Mouse (Mus musculus) MEL (cell line): ENCODE results near the gene Msl1. TPM values are rescaled to one million over a fixed set of nuclear protein-coding genes. Genes with fewer than 3 reads are reported as not detected.

Experiments
- DNase-seq: peaks from one replicate; pipeline ENCODE4 v3.0.0; 2011; ENCODE audit warnings: low read depth, low spot score
- H3K27ac ChIP-seq: 2 replicates; pipeline ENCODE4 v1.5.1; 2012; ENCODE audit warnings: low read depth, mild to moderate bottlenecking, control low read depth, low read length, moderate library complexity; ENCODE audit not compliant: control insufficient read depth
- H3K27me3 ChIP-seq, 2 experiments: fragments of 150-350 bp in 1 of 2; sonication (generic) in 1 of 2; 2 replicates each; pipeline ENCODE4 v1.6.1; 2012; ENCODE audit warnings: low read length in 2 of 2, mild to moderate bottlenecking in 2 of 2, improper control_type of control experiment in 1 of 2, moderate library complexity in 1 of 2; ENCODE audit not compliant: insufficient read depth in 2 of 2, control insufficient read depth in 1 of 2
- H3K36me3 ChIP-seq, 2 experiments: 2 replicates each; pipeline ENCODE4 v1.6.1; 2012 to 2014; ENCODE audit warnings: low read length in 2 of 2, improper control_type of control experiment in 1 of 2, inconsistent platforms in 1 of 2, mild to moderate bottlenecking in 1 of 2; ENCODE audit not compliant: insufficient read depth in 2 of 2, control insufficient read depth in 1 of 2
- H3K4me1 ChIP-seq, 2 experiments: fragments of 150-350 bp in 1 of 2; sonication (generic) in 1 of 2; 2 replicates each; pipeline ENCODE4 v1.6.1; 2012; ENCODE audit warnings: low read length in 2 of 2, improper control_type of control experiment in 1 of 2, mild to moderate bottlenecking in 1 of 2; ENCODE audit not compliant: insufficient read depth in 2 of 2, control insufficient read depth in 1 of 2
- H3K4me3 ChIP-seq, 2 experiments: fragments of 150-350 bp in 1 of 2; sonication (generic) in 1 of 2; 2 replicates each; pipeline ENCODE4 v1.5.1; 2012; ENCODE audit warnings: low read depth in 2 of 2, low read length in 2 of 2, mild to moderate bottlenecking in 2 of 2, moderate library complexity in 2 of 2, control low read depth in 1 of 2, improper control_type of control experiment in 1 of 2; ENCODE audit not compliant: control insufficient read depth in 1 of 2, insufficient read depth in 1 of 2
- H3K79me2 ChIP-seq: 2 replicates; pipeline ENCODE4 v1.6.1; 2012; ENCODE audit warnings: mild to moderate bottlenecking, low read length, moderate library complexity; ENCODE audit not compliant: control insufficient read depth, poor library complexity, insufficient read depth
- H3K9ac ChIP-seq: 2 replicates; pipeline ENCODE4 v1.6.1; 2012; ENCODE audit warnings: low read depth, mild to moderate bottlenecking, control low read depth, low read length, moderate library complexity; ENCODE audit not compliant: control insufficient read depth, poor library complexity, severe bottlenecking
- H3K9me3 ChIP-seq: fragments of 150-350 bp; sonication (generic); replicated peaks from 2 replicates; pipeline ENCODE4 v1.6.1; 2012; ENCODE audit warnings: mild to moderate bottlenecking, low read length, improper control_type of control experiment, moderate library complexity; ENCODE audit not compliant: insufficient read depth
- CHD2 ChIP-seq: IDR thresholded peaks from 2 replicates; pipeline ENCODE4 v1.6.1; 2011; ENCODE audit warnings: low read length, improper control_type of control experiment
- CTCF ChIP-seq, 3 experiments: IDR thresholded peaks in 2 of 3; conservative IDR thresholded peaks in 1 of 3; 2 replicates each; pipeline ENCODE4 v1.5.1; 2011 to 2012; ENCODE audit warnings: low read length in 3 of 3, low read depth in 2 of 3, mild to moderate bottlenecking in 2 of 3, improper control_type of control experiment in 1 of 3, inconsistent platforms in 1 of 3, mixed read lengths in 1 of 3, moderate library complexity in 1 of 3; ENCODE audit not compliant: control insufficient read depth in 1 of 3, insufficient read depth in 1 of 3, poor library complexity in 1 of 3, severe bottlenecking in 1 of 3
- GABPA ChIP-seq: IDR thresholded peaks from 2 replicates; pipeline ENCODE4 v1.6.1; 2012; ENCODE audit warnings: low read depth, mild to moderate bottlenecking, inconsistent platforms, low read length, improper control_type of control experiment, moderate library complexity
- GATA1 ChIP-seq: IDR thresholded peaks from 2 replicates; pipeline ENCODE4 v1.6.1; 2011; ENCODE audit warnings: low read depth, low read length, improper control_type of control experiment
- HCFC1 ChIP-seq: IDR thresholded peaks from 2 replicates; pipeline ENCODE4 v1.6.1; 2012; ENCODE audit warnings: low read depth, mild to moderate bottlenecking, inconsistent platforms, low read length, improper control_type of control experiment, moderate library complexity
- MAX ChIP-seq: IDR thresholded peaks from 2 replicates; pipeline ENCODE4 v1.6.1; 2011; ENCODE audit warnings: low read length, improper control_type of control experiment
- MAZ ChIP-seq: IDR thresholded peaks from 2 replicates; pipeline ENCODE4 v1.6.1; 2012; ENCODE audit warnings: low read depth, mild to moderate bottlenecking, inconsistent platforms, low read length, improper control_type of control experiment
- MYB ChIP-seq: IDR thresholded peaks from 2 replicates; pipeline ENCODE4 v1.6.1; 2011; ENCODE audit warnings: mild to moderate bottlenecking, low read depth, low read length, improper control_type of control experiment
- NELFE ChIP-seq: IDR thresholded peaks from 2 replicates; pipeline ENCODE4 v1.6.1; 2011; ENCODE audit warnings: low read depth, low read length, improper control_type of control experiment
- NRF1 ChIP-seq: IDR thresholded peaks from 2 replicates; pipeline ENCODE4 v1.6.1; 2014; ENCODE audit warnings: low read depth, mild to moderate bottlenecking, inconsistent platforms, low read length, improper control_type of control experiment, moderate library complexity; ENCODE audit not compliant: poor library complexity, insufficient read depth, severe bottlenecking
- POLR2A ChIP-seq, 2 experiments: IDR thresholded peaks; 2 replicates each; pipeline ENCODE4 v1.6.1; 2011 to 2012; ENCODE audit warnings: low read length in 2 of 2, mild to moderate bottlenecking in 2 of 2, control low read depth in 1 of 2, improper control_type of control experiment in 1 of 2, low read depth in 1 of 2, moderate library complexity in 1 of 2; ENCODE audit not compliant: control insufficient read depth in 1 of 2, insufficient read depth in 1 of 2, poor library complexity in 1 of 2
- RAD21 ChIP-seq: IDR thresholded peaks from 2 replicates; pipeline ENCODE4 v1.6.1; 2011; ENCODE audit warnings: mild to moderate bottlenecking, low read depth, low read length, improper control_type of control experiment
- RCOR1 ChIP-seq: IDR thresholded peaks from 2 replicates; pipeline ENCODE4 v1.6.1; 2012; ENCODE audit warnings: low read depth, mild to moderate bottlenecking, inconsistent platforms, low read length, improper control_type of control experiment
- SIN3A ChIP-seq: IDR thresholded peaks from 2 replicates; pipeline ENCODE4 v1.6.1; 2012; ENCODE audit warnings: low read length, improper control_type of control experiment, inconsistent platforms
- SMC3 ChIP-seq: IDR thresholded peaks from 2 replicates; pipeline ENCODE4 v1.6.1; 2011; ENCODE audit warnings: low read depth, low read length, improper control_type of control experiment
- TAL1 ChIP-seq: IDR thresholded peaks from 2 replicates; pipeline ENCODE4 v1.6.1; 2012; ENCODE audit warnings: mild to moderate bottlenecking, inconsistent platforms, low read length, moderate library complexity, mixed read lengths
- TCF12 ChIP-seq: IDR thresholded peaks from 2 replicates; pipeline ENCODE4 v1.6.1; 2014; ENCODE audit warnings: low read depth, mild to moderate bottlenecking, inconsistent platforms, low read length, improper control_type of control experiment, moderate library complexity
- USF2 ChIP-seq, 2 experiments: IDR thresholded peaks; 2 replicates each; pipeline ENCODE4 v1.6.1; 2011 to 2012; ENCODE audit warnings: improper control_type of control experiment in 2 of 2, low read length in 2 of 2, borderline replicate concordance in 1 of 2, inconsistent platforms in 1 of 2, low read depth in 1 of 2, mild to moderate bottlenecking in 1 of 2; ENCODE audit not compliant: insufficient read depth in 1 of 2
- ZNF384 ChIP-seq: IDR thresholded peaks from 2 replicates; pipeline ENCODE4 v1.6.1; 2012; ENCODE audit warnings: low read depth, mild to moderate bottlenecking, inconsistent platforms, low read length, improper control_type of control experiment
- polyA plus RNA-seq, 2 experiments: library from polyadenylated mRNA; stranded (reverse) in 1 of 2; unstranded in 1 of 2; fragments of >175 nt in 1 of 2; fragments of >200 nt in 1 of 2; gene quantifications; 2 replicates each; pipeline versions ENCODE4 v1.2.1 to v1.2.4; 2012; ENCODE audit warnings: low replicate concordance in 2 of 2, low read depth in 1 of 2; ENCODE audit not compliant: insufficient read length in 2 of 2, insufficient read depth in 1 of 2, missing spikeins in 1 of 2
- total RNA-seq: library from RNA; depleted of rRNA; stranded (reverse); fragments of 300-350 nt; gene quantifications from 2 replicates; pipeline ENCODE4 v1.2.3, GENCODE M21; 2012

Msl1 gene
- total and polyA plus RNA-seq, 3 experiments = 37.1 to 49.4 TPM; not detected in 1

DNA sequence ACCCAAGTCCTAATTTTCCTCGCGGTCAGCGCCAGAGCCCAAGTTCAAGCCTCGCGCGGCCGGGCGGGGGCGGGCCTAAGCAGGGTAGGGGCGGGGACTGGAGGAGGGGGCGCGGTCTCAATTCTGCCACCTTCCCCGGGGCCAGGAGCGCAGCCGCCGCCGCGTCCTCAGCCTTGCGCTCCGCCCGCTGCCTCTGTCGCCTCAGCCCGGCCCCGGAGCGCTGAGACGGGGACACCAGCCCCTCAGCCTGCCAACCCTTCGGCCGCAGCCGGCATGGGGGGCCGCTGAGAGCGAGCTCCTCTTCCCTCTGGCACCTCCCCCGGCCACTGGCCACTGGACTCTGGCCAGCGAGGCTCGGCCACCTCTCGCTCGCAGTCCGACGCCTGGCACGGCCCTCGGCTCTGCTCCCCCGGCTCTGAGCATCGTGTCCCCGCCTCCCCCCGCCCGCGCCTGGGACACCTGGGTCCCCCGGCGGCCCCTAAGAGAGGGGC lies 41.4 kb downstream of the Msl1 start, which contains the start of gene Rapgefl1 (continued):
- peak; percentile 40; the same call in 1 of the 2 replicates for TF ChIP-seq HCFC1
- TF ChIP-seq SMC3 = peak; percentile 8; the same call in 1 of the 2 replicates
- TF ChIP-seq TCF12 = 0 out of 2 replicates have a peak, but pooled peaks have one; percentile 6

DNA sequence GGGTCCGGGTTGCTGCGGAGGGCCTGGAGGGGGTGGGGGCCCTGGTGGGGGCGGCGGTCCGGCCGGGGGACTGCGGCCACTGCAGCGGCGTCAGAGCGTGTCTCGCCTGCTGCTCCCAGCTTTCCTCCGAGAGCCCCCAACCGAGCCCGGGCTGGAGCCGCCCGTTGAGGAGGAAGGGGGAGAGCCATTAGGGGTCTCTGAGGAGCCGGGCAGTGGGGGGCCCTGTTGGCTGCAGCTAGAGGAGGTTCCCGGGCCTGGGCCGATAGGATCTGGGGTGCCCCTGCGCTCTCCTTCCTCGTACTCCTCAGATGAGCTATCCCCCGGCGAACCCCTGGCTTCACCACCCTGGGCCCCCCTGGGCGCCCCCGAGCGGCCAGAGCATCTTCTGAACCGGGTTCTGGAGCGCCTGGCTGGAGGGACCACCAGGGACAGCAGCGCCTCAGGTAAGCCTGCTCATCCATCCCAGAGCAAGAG lies 42.0 kb downstream of the Msl1 start:
- Histone ChIP-seq H3K27me3 (no peaks in the 10 kb centered on the region), H3K9ac (peak overlapping the region; percentile 11; the same call in 1 of the 2 replicates), H3K79me2 (no peaks in the 10 kb centered on the region; the same call in 1 of the 2 replicates), H3K4me3 (peak overlapping the region; percentile 75 to 98; a peak in 3 of 4 replicates), H3K9me3 (no peaks in the 10 kb centered on the region), H3K36me3 (peaks cover 3 to 8% of the 10 kb centered on the region in 2 experiments), H3K4me1 (peaks cover 0 to 5% of the 10 kb centered on the region in 2 experiments; a peak in 1 of 4 replicates), H3K27ac (no peak overlapping the region)
- TF ChIP-seq MAX (no peak), GABPA (no peak), GATA1 (no peak), CTCF (IDR thresholded peaks at IDR 0.05 in 2 of 3, conservative IDR thresholded peaks at IDR 0.05 in 1 of 3; ENCODE audit: control insufficient read depth in 1 of 3, insufficient read depth in 1 of 3, low read depth in 2 of 3, low read length in 3 of 3, poor library complexity in 1 of 3, severe bottlenecking in 1 of 3) (peak in 2 of 3 experiments; percentile 11 to 31; a peak in 2 of 6 replicates)
- no peak for DNase-seq

DNA sequence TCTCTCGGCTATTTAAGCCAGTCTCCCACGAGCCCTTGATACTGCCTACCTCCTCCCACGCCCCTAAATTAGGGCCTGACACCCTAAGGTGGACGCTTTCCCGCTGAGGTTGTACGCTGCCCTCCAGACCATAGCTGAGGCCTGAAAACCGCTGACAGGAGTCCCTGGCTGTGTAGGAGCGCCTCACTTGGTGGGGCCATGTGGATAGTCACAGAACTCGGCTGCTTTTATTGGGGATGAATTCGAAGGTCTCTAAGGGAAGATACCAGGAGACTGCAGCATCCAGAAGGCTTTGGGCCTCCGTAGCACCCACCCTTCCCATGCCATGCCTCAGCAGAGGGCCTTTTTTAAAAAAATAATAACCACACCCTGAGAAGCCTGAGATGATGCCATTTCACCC lies 42.6 kb downstream of the Msl1 start:
- no peak for DNase-seq
- Histone ChIP-seq H3K9ac (no peak overlapping the region), H3K27ac (no peak overlapping the region), H3K36me3 (peaks cover 3 to 4% of the 10 kb centered on the region in 2 experiments; a peak in 3 of 4 replicates), H3K9me3 (no peaks in the 10 kb centered on the region), H3K4me3 (no peak overlapping the region), H3K79me2 (no peaks in the 10 kb centered on the region; the same call in 1 of the 2 replicates), H3K4me1 (peaks cover 0 to 5% of the 10 kb centered on the region in 2 experiments; a peak in 1 of 4 replicates), H3K27me3 (no peaks in the 10 kb centered on the region)
- TF ChIP-seq RAD21 (no peak), SIN3A (no peak)

DNA sequence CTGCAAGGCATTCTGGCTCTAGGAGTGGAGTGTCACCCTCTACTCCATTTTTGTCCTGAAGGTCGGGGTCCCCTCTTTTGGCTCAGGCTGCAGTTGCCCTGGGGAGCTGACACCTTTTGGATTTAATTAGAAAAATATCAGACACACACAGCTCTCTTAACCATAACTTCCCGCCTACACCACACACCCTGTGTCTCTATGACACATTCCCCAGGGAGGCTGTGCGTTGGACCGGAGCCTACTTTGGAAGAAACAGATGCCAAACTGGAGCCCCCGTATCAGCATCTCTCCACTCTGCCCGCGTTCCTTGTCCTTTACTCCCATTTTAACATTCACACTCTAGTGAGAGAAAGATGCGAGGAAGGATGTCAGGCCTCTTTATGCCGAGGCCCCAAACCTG lies 43.2 kb downstream of the Msl1 start:
- no peaks in the 10 kb centered on the region for H3K27me3 ChIP-seq

More for the DNA sequence above, 43.2 kb downstream of the Msl1 start:
- H3K79me2 ChIP-seq = no peaks in the 10 kb centered on the region; the same call in 1 of the 2 replicates
- peaks cover 2 to 3% of the 10 kb centered on the region in 2 experiments; a peak in 3 of 4 replicates for H3K36me3 ChIP-seq
- H3K9ac ChIP-seq = no peak overlapping the region
- TF ChIP-seq ZNF384 (no peak), TAL1 (no peak), MAZ (no peak), RAD21 (no peak), CHD2 (no peak), POLR2A (IDR thresholded peaks at IDR 0.05; ENCODE audit: control insufficient read depth in 1 of 2, insufficient read depth in 1 of 2, low read depth in 1 of 2, low read length in 2 of 2, poor library complexity in 1 of 2) (no peak), MYB (no peak), RCOR1 (no peak), NRF1 (no peak), NELFE (no peak), USF2 (IDR thresholded peaks at IDR 0.05; ENCODE audit: borderline replicate concordance in 1 of 2, insufficient read depth in 1 of 2, low read depth in 1 of 2, low read length in 2 of 2) (no peak)
- peaks cover 0 to 5% of the 10 kb centered on the region in 2 experiments; a peak in 1 of 4 replicates for H3K4me1 ChIP-seq
- DNase-seq = no peak
- H3K9me3 ChIP-seq = no peaks in the 10 kb centered on the region
- no peak overlapping the region for H3K27ac ChIP-seq
- H3K4me3 ChIP-seq = no peak overlapping the region
